Mouse (Mus musculus) erythroblast, embryonic 14.5 days (primary cell): ENCODE data around the gene Usp3. TPM values are rescaled to one million over a fixed set of nuclear protein-coding genes. Genes with fewer than 3 reads are reported as not detected.

ENCODE experiments used
- H3K27me3 ChIP-seq: 2 replicates; pipeline ENCODE4 v1.6.1; 2012; ENCODE audit warnings: inconsistent platforms; ENCODE audit not compliant: control insufficient read depth
- H3K36me3 ChIP-seq: 2 replicates; pipeline ENCODE4 v1.6.1; 2012; ENCODE audit warnings: mild to moderate bottlenecking, inconsistent platforms; ENCODE audit not compliant: control insufficient read depth
- H3K4me1 ChIP-seq: 2 replicates; pipeline ENCODE4 v1.6.1; 2012; ENCODE audit warnings: inconsistent platforms; ENCODE audit not compliant: control insufficient read depth
- H3K4me3 ChIP-seq: replicated peaks from 2 replicates; pipeline ENCODE3; 2012; ENCODE audit warnings: moderate library complexity, mild to moderate bottlenecking, inconsistent platforms
- H3K9me3 ChIP-seq: 2 replicates; pipeline ENCODE4 v1.6.1; 2012; ENCODE audit warnings: low read length, inconsistent platforms, mixed read lengths; ENCODE audit not compliant: control insufficient read depth
- GATA1 ChIP-seq: IDR thresholded peaks from 2 replicates; pipeline ENCODE4 v1.6.1; 2012; ENCODE audit warnings: low read length, inconsistent platforms, mixed read lengths
- TAL1 ChIP-seq: IDR thresholded peaks from 3 replicates; pipeline ENCODE4 v1.6.1; 2012; ENCODE audit warnings: low read length, inconsistent platforms, mixed read lengths
- polyA plus RNA-seq: library from polyadenylated mRNA; stranded (reverse); fragments of >175 nt; gene quantifications from 2 replicates; pipeline ENCODE4 v1.2.3, GENCODE M21; 2012

Gene Usp3
- polyA plus RNA-seq, 1 experiment, result 0.53 TPM

GRCm38 (mm10) chr9:66508890-66509399, 84.0 kb downstream of the Usp3 start:
- no peak overlapping the region for H3K4me3 ChIP-seq
- no peaks in the 10 kb centered on the region for H3K9me3 ChIP-seq
- no peak for TF ChIP-seq TAL1
- no peak for TF ChIP-seq GATA1
- H3K36me3 ChIP-seq, result peaks cover 95% of the 10 kb centered on the region
- peaks cover 92% of the 10 kb centered on the region for H3K4me1 ChIP-seq
- no peaks in the 10 kb centered on the region for H3K27me3 ChIP-seq

DNA sequence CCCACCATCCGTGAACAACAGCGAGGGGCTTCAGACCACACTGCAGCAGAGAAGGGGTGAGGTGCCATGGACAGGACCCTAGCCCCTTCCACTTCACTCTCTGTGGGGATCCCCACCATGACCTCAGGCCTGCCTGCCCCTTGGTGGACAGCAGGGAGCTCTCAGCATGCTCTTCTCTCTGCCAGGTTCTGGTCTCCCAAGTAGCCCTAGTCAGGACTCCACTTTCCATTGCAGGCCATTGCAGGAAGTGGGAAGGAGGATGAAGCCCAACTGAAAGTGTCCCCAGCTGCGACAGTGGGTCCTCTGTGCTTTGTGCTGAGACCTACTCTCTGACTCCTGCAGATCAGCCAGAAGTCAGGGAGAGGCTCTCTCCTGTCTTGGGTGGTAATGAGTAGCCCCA, 85.3 kb downstream of the Usp3 start:
- Histone ChIP-seq H3K4me1 (peaks cover 91% of the 10 kb centered on the region), H3K36me3 (peaks cover 94% of the 10 kb centered on the region), H3K9me3 (no peaks in the 10 kb centered on the region), H3K4me3 (no peak overlapping the region), H3K27me3 (no peaks in the 10 kb centered on the region)
- no peak for TF ChIP-seq TAL1
- TF ChIP-seq GATA1, result no peak

- TF ChIP-seq TAL1 (no peak), GATA1 (peak; percentile 35; the same call in 1 of the 2 replicates)
- H3K36me3 ChIP-seq, result peaks cover 94% of the 10 kb centered on the region
- no peaks in the 10 kb centered on the region for H3K27me3 ChIP-seq
- peaks cover 89% of the 10 kb centered on the region for H3K4me1 ChIP-seq
- H3K4me3 ChIP-seq, result peak overlapping the region; percentile 52
- H3K9me3 ChIP-seq, result no peaks in the 10 kb centered on the region
Observed at GRCm38 (mm10) chr9:66506424-66506823, 86.5 kb downstream of the Usp3 start.

DNA sequence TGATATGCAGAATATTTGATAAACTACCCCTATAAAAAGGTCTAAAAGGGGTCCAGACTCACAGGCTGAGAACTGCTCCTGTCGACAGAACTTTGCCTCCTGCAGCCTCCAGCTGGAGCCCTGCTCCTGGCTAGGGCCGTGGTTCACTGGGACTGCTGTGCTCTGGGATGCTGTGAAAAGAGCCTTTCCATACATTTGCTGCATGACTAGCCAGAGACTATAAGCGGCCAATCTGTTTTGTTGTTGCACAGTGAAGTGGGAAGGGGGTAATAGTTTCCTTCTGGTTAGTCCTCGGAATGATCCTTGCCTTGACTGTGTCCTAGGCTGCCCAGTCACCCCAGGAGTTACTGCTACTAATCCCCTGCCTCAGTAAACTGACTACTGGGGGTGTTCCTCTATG, 86.9 kb downstream of the Usp3 start:
- H3K4me3 ChIP-seq, result peak overlapping the region; percentile 52
- no peaks in the 10 kb centered on the region for H3K9me3 ChIP-seq
- no peak for TF ChIP-seq TAL1
- TF ChIP-seq GATA1, result no peak
- H3K27me3 ChIP-seq, result no peaks in the 10 kb centered on the region
- peaks cover 98% of the 10 kb centered on the region for H3K36me3 ChIP-seq
- peaks cover 88% of the 10 kb centered on the region for H3K4me1 ChIP-seq

GRCm38 (mm10) chr9:66505141-66505917, 87.6 kb downstream of the Usp3 start:
- Histone ChIP-seq H3K27me3 (no peaks in the 10 kb centered on the region), H3K9me3 (no peaks in the 10 kb centered on the region), H3K4me1 (peaks cover 82% of the 10 kb centered on the region), H3K4me3 (peak overlapping the region; percentile 52), H3K36me3 (peaks cover 99% of the 10 kb centered on the region)
- TF ChIP-seq TAL1 (peak; percentile 90), GATA1 (peak; percentile 82)

DNA sequence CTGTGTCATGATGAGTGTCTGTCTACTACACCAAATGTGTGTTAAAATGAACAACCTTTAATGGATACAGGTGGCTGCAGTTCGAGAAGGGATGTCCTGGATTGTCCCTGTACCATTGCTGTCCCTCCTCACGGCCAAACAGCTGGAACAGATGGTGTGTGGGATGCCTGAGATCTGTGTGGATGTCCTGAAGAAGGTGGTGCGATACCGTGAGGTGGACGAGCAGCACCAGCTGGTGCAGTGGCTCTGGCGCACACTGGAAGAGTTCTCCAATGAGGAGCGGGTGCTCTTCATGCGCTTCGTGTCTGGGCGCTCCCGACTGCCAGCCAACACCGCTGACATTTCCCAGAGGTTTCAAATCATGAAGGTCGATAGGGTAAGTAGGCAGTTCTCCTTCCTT, 88.4 kb downstream of the Usp3 start:
- Histone ChIP-seq H3K4me1 (peaks cover 74% of the 10 kb centered on the region), H3K36me3 (peaks cover 99% of the 10 kb centered on the region), H3K4me3 (peak overlapping the region; percentile 0), H3K9me3 (no peaks in the 10 kb centered on the region), H3K27me3 (no peaks in the 10 kb centered on the region)
- no peak for TF ChIP-seq GATA1
- TF ChIP-seq TAL1, result no peak

DNA sequence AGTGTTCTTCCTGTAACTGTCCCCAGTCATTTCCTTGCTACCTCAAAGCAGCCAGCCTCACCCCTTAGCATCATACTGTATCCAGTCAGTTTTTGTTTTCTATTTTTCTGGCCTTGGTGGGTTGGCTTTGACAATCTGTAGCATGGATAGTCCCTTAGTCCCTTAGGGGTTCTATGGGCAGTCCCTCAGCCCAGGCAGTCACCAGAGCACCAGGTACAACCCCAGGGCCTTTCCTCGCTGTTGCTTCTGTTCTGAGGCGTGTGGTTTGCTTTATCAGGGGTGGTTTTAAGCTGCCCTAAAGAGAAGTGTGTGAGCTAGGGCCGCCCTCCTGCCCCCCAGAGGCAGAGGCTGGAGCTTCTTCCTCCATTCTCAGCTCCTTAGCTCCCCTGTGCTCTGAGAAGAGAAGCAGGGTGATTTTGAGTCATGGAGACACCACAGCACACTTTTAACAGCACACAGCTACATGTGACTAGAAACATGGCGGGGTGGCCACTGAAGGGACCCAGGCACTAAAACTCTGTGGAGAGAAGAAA, 89.0 kb downstream of the Usp3 start:
- H3K4me1 ChIP-seq, result peaks cover 70% of the 10 kb centered on the region

GRCm38 (mm10) chr9:66501248-66501647, 91.7 kb downstream of the Usp3 start:
- no peaks in the 10 kb centered on the region for H3K27me3 ChIP-seq
- peaks cover 51% of the 10 kb centered on the region for H3K4me1 ChIP-seq
- H3K4me3 ChIP-seq, result no peak overlapping the region
- TF ChIP-seq GATA1, result no peak
- TF ChIP-seq TAL1, result no peak
- H3K36me3 ChIP-seq, result peaks cover 99% of the 10 kb centered on the region
- H3K9me3 ChIP-seq, result no peaks in the 10 kb centered on the region

More for the DNA sequence above, 89.0 kb downstream of the Usp3 start:
- H3K36me3 ChIP-seq, result peaks cover 99% of the 10 kb centered on the region
- H3K9me3 ChIP-seq, result no peaks in the 10 kb centered on the region
- no peak overlapping the region for H3K4me3 ChIP-seq
- H3K27me3 ChIP-seq, result no peaks in the 10 kb centered on the region
- TF ChIP-seq GATA1 (0 out of 2 replicates have a peak, but pooled peaks have one; percentile 35), TAL1 (no peak)

- peaks cover 2% of the 10 kb centered on the region for H3K4me1 ChIP-seq
- H3K27me3 ChIP-seq, result no peaks in the 10 kb centered on the region
- no peak overlapping the region for H3K4me3 ChIP-seq
- H3K9me3 ChIP-seq, result no peaks in the 10 kb centered on the region
- peaks cover 100% of the 10 kb centered on the region for H3K36me3 ChIP-seq
- TF ChIP-seq GATA1, result no peak
- TF ChIP-seq TAL1, result no peak
Observed at GRCm38 (mm10) chr9:66493992-66494391, 99.0 kb downstream of the Usp3 start.
